Mouse (Mus musculus) skeletal muscle tissue, adult 2 months (tissue): ENCODE results near the gene Gm14325.
A peak's percentile ranks its signal among the peaks of the same experiment; 100 is the strongest.
"Not testable (repeated sequence)": the region's sequence is repeated elsewhere in the genome, so short reads cannot be mapped to it uniquely, and the experiment has no call there.

Experiments
- DNase-seq: peaks from one replicate; pipeline ENCODE4 v3.0.0-alpha.2; 2012; ENCODE audit warnings: low read depth, low spot score

The Gm14325 gene

GRCm38 (mm10) chr2:177839901-177840663 is at the start of gene Gm14325:
Gene Gm14325 (minus strand): TSS chr2:177840336.
- peak; percentile 60 for DNase-seq

DNA sequence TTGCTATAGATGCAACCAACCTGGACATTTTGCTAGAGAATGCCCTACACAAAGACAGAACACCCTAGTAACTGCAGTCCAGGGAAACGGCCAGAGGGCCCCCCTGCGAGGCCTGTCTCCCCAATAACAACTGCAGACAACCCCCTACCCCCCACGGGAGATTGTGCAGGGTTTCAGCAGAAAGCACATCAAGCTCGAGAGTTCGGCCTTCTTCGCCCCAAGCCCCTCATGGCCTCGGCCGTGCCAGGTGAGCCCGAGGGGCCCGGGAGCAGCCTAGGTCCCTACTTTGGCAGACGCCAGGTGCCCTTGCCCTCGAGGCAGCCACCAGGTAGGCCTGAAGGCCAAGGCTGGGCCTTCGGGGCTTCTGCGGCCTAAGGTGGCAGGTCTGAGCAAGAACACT is 47.6 kb upstream of the Gm14325 start:
- not testable (repeated sequence) for DNase-seq

DNA sequence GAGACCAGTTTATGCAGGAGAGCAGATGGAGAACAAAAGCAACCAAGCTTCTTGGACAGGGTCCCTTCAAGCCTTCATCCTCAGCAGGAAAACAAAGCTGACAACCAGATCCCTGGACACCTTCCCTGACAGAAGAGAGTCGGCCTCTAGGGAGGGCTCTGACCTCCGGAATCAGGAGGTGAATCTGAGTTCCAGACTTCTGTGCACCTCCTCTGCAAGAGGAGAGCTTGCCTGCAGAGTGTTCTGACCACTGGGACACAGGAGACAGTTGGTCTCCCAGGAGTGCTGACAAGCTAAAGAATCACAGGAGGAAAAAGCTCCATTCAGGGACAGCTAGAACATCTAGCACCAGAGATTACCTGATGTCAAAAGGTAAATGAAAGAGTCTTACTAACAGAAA is 22.1 kb upstream of the Gm14325 start:
- DNase-seq, result not testable (repeated sequence)

- DNase-seq, result not testable (repeated sequence)
Observed at GRCm38 (mm10) chr2:177843666-177844065, 3.5 kb upstream of the Gm14325 start.

DNA sequence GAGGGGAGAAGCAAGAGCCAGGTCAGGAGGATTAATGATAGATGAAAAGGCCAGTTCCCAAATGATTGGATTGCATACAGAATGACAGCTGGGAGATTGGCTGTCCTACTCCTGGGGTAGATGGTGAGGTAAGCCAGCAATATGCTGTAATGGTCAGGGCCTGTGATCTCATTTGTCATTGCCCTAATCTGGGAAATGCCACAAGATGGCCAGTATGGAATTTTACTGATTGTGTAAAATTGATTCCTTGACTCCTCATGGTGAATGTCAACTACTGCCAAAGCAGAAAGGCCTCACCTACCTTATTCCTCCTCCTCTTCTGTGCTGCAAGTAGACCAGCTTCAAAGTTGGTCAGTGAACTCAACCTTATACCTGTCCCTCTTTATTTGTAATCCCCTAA is 3.4 kb downstream of the Gm14325 start:
- DNase-seq, result not testable (repeated sequence)

GRCm38 (mm10) chr2:177835733-177836536 is 4.2 kb downstream of the Gm14325 start:
- not testable (repeated sequence) for DNase-seq

DNA sequence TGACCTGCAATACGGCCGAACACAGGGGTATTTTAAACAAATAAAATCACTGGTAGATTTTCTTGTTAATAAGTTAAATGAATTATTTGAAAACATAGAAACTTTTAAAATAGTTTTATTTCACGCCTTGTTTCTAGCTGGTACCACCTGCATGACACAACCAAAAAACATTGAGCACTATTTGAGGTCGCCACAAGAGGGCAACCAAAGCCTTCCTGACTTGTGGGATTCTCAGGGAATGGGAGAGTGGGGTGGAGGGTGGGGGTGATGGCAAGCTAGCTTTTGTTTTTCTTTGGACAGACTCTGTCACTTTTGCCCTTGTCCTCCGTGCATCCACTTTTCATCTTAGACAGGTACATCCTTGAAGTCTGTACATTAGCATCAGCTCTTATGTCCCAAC is 18.2 kb downstream of the Gm14325 start:
- not testable (repeated sequence) for DNase-seq

DNA sequence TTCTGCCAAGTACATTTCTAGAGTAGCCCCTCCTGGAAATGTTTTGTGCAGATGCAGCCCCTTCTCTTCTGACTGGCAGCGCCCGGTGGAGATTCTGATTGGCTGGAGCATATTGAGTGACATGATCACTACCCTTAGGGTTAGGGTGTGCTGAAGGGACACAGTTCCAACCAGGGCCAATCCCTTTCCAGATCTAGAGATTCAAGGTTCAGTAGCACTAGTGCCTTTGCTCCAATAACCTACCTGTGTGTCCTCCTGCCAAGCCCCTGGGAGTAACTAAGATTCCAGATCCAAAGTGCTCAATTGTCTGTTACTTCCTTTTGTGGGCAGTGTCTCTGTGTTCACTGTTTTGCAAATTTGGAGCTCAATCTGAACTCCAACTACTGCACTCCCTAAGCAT is 34.0 kb downstream of the Gm14325 start:
- DNase-seq, result not testable (repeated sequence)

DNA sequence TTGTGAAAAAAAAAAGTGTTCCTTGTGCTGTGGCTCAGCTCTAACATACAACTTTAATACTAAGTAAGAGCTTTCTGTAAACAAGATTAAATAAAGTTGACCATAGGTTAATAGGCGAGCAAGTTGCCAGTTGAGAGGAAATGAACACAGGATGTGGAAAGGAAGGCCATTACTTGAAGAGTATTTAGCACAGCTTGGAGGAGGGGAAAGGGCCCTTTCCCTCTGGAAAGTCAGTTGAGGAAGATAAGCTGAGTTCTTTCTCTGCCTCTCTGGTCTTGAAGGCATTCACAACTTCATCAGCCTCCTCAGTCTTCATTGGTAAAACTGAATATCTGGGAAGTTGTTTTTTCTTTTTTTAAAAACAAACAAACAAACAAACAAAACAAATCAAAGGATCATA is 52.8 kb downstream of the Gm14325 start:
- not testable (repeated sequence) for DNase-seq
